Mouse (Mus musculus) Muller cell, postnatal 12 days (primary cell): ENCODE data around the gene Msrb3.

Source experiments
- DNase-seq: peaks from one replicate; pipeline ENCODE4 v3.0.0-alpha.2; 2015; ENCODE audit errors: inconsistent ontology term

The Msrb3 gene

GRCm38 (mm10) chr10:120861674-120862073, 37.2 kb downstream of the Msrb3 start:
- no peak for DNase-seq

GRCm38 (mm10) chr10:120861194-120861593, 37.7 kb downstream of the Msrb3 start:
- DNase-seq = no peak

GRCm38 (mm10) chr10:120857531-120858001, 41.3 kb downstream of the Msrb3 start:
- no peak for DNase-seq

- DNase-seq = no peak
Observed at GRCm38 (mm10) chr10:120854329-120854728, 44.6 kb downstream of the Msrb3 start.

GRCm38 (mm10) chr10:120853816-120854215, 45.1 kb downstream of the Msrb3 start:
- DNase-seq = no peak

- DNase-seq = no peak
Observed at GRCm38 (mm10) chr10:120851196-120851781, 47.6 kb downstream of the Msrb3 start.

GRCm38 (mm10) chr10:120850391-120851195, 48.3 kb downstream of the Msrb3 start:
- peak; percentile 85 for DNase-seq

- no peak for DNase-seq
Observed at GRCm38 (mm10) chr10:120848677-120849076, 50.2 kb downstream of the Msrb3 start.

- DNase-seq = no peak
Observed at GRCm38 (mm10) chr10:120847785-120848184, 51.1 kb downstream of the Msrb3 start.

- no peak for DNase-seq
Observed at GRCm38 (mm10) chr10:120839966-120840365, 58.9 kb downstream of the Msrb3 start.

- DNase-seq = no peak
Observed at GRCm38 (mm10) chr10:120834531-120834930, 64.4 kb downstream of the Msrb3 start.

- peak; percentile 36 for DNase-seq
Observed at GRCm38 (mm10) chr10:120833836-120834235, 65.1 kb downstream of the Msrb3 start.

GRCm38 (mm10) chr10:120827761-120828160, 71.1 kb downstream of the Msrb3 start:
- no peak for DNase-seq

GRCm38 (mm10) chr10:120826795-120827669, 71.9 kb downstream of the Msrb3 start:
- no peak for DNase-seq

GRCm38 (mm10) chr10:120826381-120826780, 72.5 kb downstream of the Msrb3 start:
- DNase-seq = no peak

GRCm38 (mm10) chr10:120825594-120825993, 73.3 kb downstream of the Msrb3 start:
- DNase-seq = no peak

GRCm38 (mm10) chr10:120821491-120822358, 77.2 kb downstream of the Msrb3 start:
- no peak for DNase-seq

GRCm38 (mm10) chr10:120820781-120821300, 78.1 kb downstream of the Msrb3 start:
- DNase-seq = no peak

- DNase-seq = no peak
Observed at GRCm38 (mm10) chr10:120815290-120815689, 83.6 kb downstream of the Msrb3 start.

- DNase-seq = no peak
Observed at GRCm38 (mm10) chr10:120811796-120812443, 87.0 kb downstream of the Msrb3 start.
